22 mouse cellular contexts compared by ENCODE assay signal in the genomic region with DNA sequence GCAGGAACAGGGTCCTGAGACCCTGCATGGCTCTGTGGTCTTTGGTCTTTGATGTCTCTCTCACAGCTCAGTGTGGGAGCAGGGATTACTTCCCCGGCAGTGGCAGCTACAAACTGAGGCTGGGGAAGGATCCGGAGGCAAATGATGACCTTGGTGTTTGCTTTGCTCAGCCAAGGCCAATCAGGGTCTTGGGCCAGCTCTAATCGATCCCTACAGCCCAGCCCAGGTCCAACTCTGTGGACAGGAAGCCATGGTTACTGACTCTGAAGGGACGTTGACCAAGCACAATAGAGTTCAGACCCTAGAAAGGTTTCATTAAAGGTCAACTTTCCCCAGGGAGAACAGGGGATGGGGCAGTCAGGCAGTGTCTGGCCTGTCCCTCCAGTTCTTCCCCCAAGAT. TPM values are rescaled to one million over a fixed set of nuclear protein-coding genes. Genes with fewer than 3 reads are reported as not detected.
"Had no signal": no experiment of that assay in that cellular context is flagged by ENCODE, and none has a peak within 500 bp of the region (broad histone marks: within the 10 kb centered on the region; RNA-seq: fewer than 3 reads in every experiment).

No protein-coding gene starts in this region.

- DNase-seq: kidney, adult 2 months; layer of hippocampus, adult 9-11 months; layer of hippocampus, postnatal 36 days; lung, adult 2 months; lung, postnatal 14 days; lung, postnatal 4 days; midbrain, embryonic 14.5 days; thymus, postnatal 25 days had no signal

- H3K27me3 ChIP-seq: stomach, embryonic 15.5 days had no signal

- H3K9ac ChIP-seq: stomach, embryonic 15.5 days had no signal

- H3K27ac ChIP-seq: kidney, postnatal 0 days; layer of hippocampus, adult 2 months; left cerebral cortex, adult 2 months; stomach, embryonic 15.5 days had no signal

- H3K9me3 ChIP-seq: stomach, embryonic 15.5 days had no signal

- H3K36me3 ChIP-seq: stomach, embryonic 15.5 days had no signal

- H3K4me3 ChIP-seq: layer of hippocampus, adult 2 months; left cerebral cortex, adult 2 months; stomach, embryonic 15.5 days had no signal

- ATAC-seq: inflammation-experienced regulatory T-cells, adult 6 months; intestine, postnatal 0 days had no signal

- H3K4me2 ChIP-seq: midbrain, embryonic 11.5 days had no signal

RNA-seq across cellular contexts. Expression of gene Ambp, which starts 0.6 kb away (rescaled TPM):
- total RNA-seq: layer of hippocampus, adult 2 months; layer of hippocampus, postnatal 36 days; left cerebral cortex, adult 2 months; left cerebral cortex, postnatal 10 days; left cerebral cortex, postnatal 36 days; megakaryocyte-erythroid progenitor cell, adult 5-6 weeks; midbrain, postnatal 0 days had no signal
- polyA plus RNA-seq: inflammation-experienced regulatory T-cells, adult 6 months; midbrain, embryonic 11.5 days; midbrain, embryonic 14.5 days; midbrain, postnatal 0 days had no signal

RNA-seq across cellular contexts. Expression of gene Kif12, which starts 17.9 kb away (rescaled TPM):
- total RNA-seq: layer of hippocampus, adult 2 months; layer of hippocampus, postnatal 36 days; left cerebral cortex, adult 2 months; left cerebral cortex, postnatal 10 days; left cerebral cortex, postnatal 36 days; megakaryocyte progenitor cell, adult 5-6 weeks; megakaryocyte-erythroid progenitor cell, adult 5-6 weeks had no signal
- polyA plus RNA-seq: inflammation-experienced regulatory T-cells, adult 6 months; limb, embryonic 11.5 days; lung, adult 2 months; midbrain, embryonic 11.5 days; midbrain, embryonic 14.5 days; neural tube, embryonic 11.5 days had no signal
